Mouse (Mus musculus) cortical plate, adult 2 months (tissue): ENCODE measurements around the gene Mad2l1bp.

Experiments used
- CTCF ChIP-seq: fragments of 200-500 bp; IDR thresholded peaks from 2 replicates; pipeline ENCODE4 v1.5.1; 2011; ENCODE audit warnings: mild to moderate bottlenecking, control low read depth, low read length; ENCODE audit not compliant: insufficient read depth; ENCODE audit errors: extremely low read depth
- POLR2A ChIP-seq: fragments of 200-500 bp; IDR thresholded peaks from 2 replicates; pipeline ENCODE4 v1.6.1; 2011; ENCODE audit warnings: mild to moderate bottlenecking, low read length, control low read depth; ENCODE audit not compliant: insufficient read depth; ENCODE audit errors: extremely low read depth

DNA sequence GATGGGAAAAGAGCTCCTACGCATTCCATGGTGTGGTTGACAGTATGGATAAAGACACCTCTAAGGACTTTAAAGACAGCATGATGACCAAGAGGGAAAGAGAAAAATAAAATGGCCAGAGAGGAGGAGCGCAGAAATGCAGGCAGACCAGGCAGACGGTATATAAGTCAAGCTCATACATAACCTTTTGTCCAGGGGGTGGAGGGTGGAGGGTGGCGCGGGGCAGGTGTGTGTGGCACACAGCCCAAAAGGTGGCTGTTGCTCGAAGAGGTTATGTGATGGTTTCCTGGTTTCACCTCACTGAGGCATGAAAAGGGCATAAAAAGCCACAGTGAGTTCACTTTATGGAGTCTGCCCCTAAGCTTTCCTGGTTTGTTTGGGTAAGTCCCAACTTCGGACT lies 9.2 kb upstream of the Mad2l1bp start:
- TF ChIP-seq POLR2A: no peak
- no peak for TF ChIP-seq CTCF
